Mouse (Mus musculus): ENCODE measurements around the gene Cdk19. TPM values are rescaled to one million over a fixed set of nuclear protein-coding genes. Genes with fewer than 3 reads are reported as not detected.

Cdk19 gene
- polyA plus RNA-seq, 1 experiment from 2014 or later = 9.6 TPM

- no peaks in the 10 kb centered on the region for H3K9me3 ChIP-seq (ENCODE audit: control insufficient read depth, low read length)
- no peak for ATAC-seq
- no peak overlapping the region for H3K9ac ChIP-seq (ENCODE audit: low read depth, low read length)
- peaks cover 16% of the 10 kb centered on the region for H3K4me1 ChIP-seq (ENCODE audit: control insufficient read depth, insufficient read depth, low read depth, low read length)
- no peak overlapping the region for H3K4me3 ChIP-seq (ENCODE audit: low read length)
- H3K4me2 ChIP-seq (ENCODE audit: low read length) = no peak overlapping the region
- H3K27ac ChIP-seq (ENCODE audit: low read depth, low read length) = no peak overlapping the region
- no peaks in the 10 kb centered on the region for H3K36me3 ChIP-seq (ENCODE audit: control insufficient read depth, insufficient read depth, low read length)
- no peaks in the 10 kb centered on the region for H3K27me3 ChIP-seq (replicated peaks; ENCODE audit: control insufficient read depth, insufficient read depth, low read length)
- 23% methylated on average over 7 of the region's 7 CpGs for WGBS
These were observed 104.0 kb downstream of the Cdk19 start for GRCm38 (mm10) chr10:40443371-40443770.

GRCm38 (mm10) chr10:40443806-40444357 is 104.5 kb downstream of the Cdk19 start:
- WGBS = 19% methylated on average over 6 of the region's 6 CpGs

GRCm38 (mm10) chr10:40444586-40444985 is 105.2 kb downstream of the Cdk19 start:
- H3K4me1 ChIP-seq (ENCODE audit: control insufficient read depth, insufficient read depth, low read depth, low read length) = peaks cover 16% of the 10 kb centered on the region
- 85% methylated on average over 4 of the region's 4 CpGs for WGBS
- H3K9me3 ChIP-seq (ENCODE audit: control insufficient read depth, low read length) = no peaks in the 10 kb centered on the region
- no peak overlapping the region for H3K4me3 ChIP-seq (ENCODE audit: low read length)
- H3K36me3 ChIP-seq (ENCODE audit: control insufficient read depth, insufficient read depth, low read length) = no peaks in the 10 kb centered on the region
- H3K27me3 ChIP-seq (replicated peaks; ENCODE audit: control insufficient read depth, insufficient read depth, low read length) = no peaks in the 10 kb centered on the region
- no peak overlapping the region for H3K9ac ChIP-seq (ENCODE audit: low read depth, low read length)
- H3K4me2 ChIP-seq (ENCODE audit: low read length) = no peak overlapping the region
- ATAC-seq = no peak
- H3K27ac ChIP-seq (ENCODE audit: low read depth, low read length) = no peak overlapping the region

More at GRCm38 (mm10) chr10:40443806-40444357, 104.5 kb downstream of the Cdk19 start:
- H3K27me3 ChIP-seq (replicated peaks; ENCODE audit: control insufficient read depth, insufficient read depth, low read length) = no peaks in the 10 kb centered on the region
- no peak for ATAC-seq
- H3K4me1 ChIP-seq (ENCODE audit: control insufficient read depth, insufficient read depth, low read depth, low read length) = peaks cover 16% of the 10 kb centered on the region
- no peak overlapping the region for H3K27ac ChIP-seq (ENCODE audit: low read depth, low read length)
- no peaks in the 10 kb centered on the region for H3K9me3 ChIP-seq (ENCODE audit: control insufficient read depth, low read length)
- H3K4me2 ChIP-seq (ENCODE audit: low read length) = no peak overlapping the region
- H3K4me3 ChIP-seq (ENCODE audit: low read length) = no peak overlapping the region
- no peaks in the 10 kb centered on the region for H3K36me3 ChIP-seq (ENCODE audit: control insufficient read depth, insufficient read depth, low read length)
- H3K9ac ChIP-seq (ENCODE audit: low read depth, low read length) = no peak overlapping the region

GRCm38 (mm10) chr10:40446088-40446604 is 106.8 kb downstream of the Cdk19 start:
- Histone ChIP-seq H3K4me1 (ENCODE audit: control insufficient read depth, insufficient read depth, low read depth, low read length) (peaks cover 16% of the 10 kb centered on the region), H3K9ac (ENCODE audit: low read depth, low read length) (no peak overlapping the region), H3K9me3 (ENCODE audit: control insufficient read depth, low read length) (no peaks in the 10 kb centered on the region), H3K36me3 (ENCODE audit: control insufficient read depth, insufficient read depth, low read length) (no peaks in the 10 kb centered on the region), H3K4me3 (ENCODE audit: low read length) (no peak overlapping the region), H3K4me2 (ENCODE audit: low read length) (no peak overlapping the region), H3K27me3 (replicated peaks; ENCODE audit: control insufficient read depth, insufficient read depth, low read length) (no peaks in the 10 kb centered on the region), H3K27ac (ENCODE audit: low read depth, low read length) (peak overlapping the region; percentile 33; the same call in 1 of the 2 replicates)
- 45% methylated on average over 3 of the region's 3 CpGs for WGBS
- peak; percentile 58 for ATAC-seq

- H3K27ac ChIP-seq (ENCODE audit: low read depth, low read length) = no peak overlapping the region
- H3K4me1 ChIP-seq (ENCODE audit: control insufficient read depth, insufficient read depth, low read depth, low read length) = peaks cover 16% of the 10 kb centered on the region
- no peaks in the 10 kb centered on the region for H3K27me3 ChIP-seq (replicated peaks; ENCODE audit: control insufficient read depth, insufficient read depth, low read length)
- 21% methylated on average over 3 of the region's 3 CpGs for WGBS
- no peak overlapping the region for H3K4me2 ChIP-seq (ENCODE audit: low read length)
- peak; percentile 80 for ATAC-seq
- H3K9me3 ChIP-seq (ENCODE audit: control insufficient read depth, low read length) = no peaks in the 10 kb centered on the region
- H3K9ac ChIP-seq (ENCODE audit: low read depth, low read length) = no peak overlapping the region
- H3K4me3 ChIP-seq (ENCODE audit: low read length) = no peak overlapping the region
- H3K36me3 ChIP-seq (ENCODE audit: control insufficient read depth, insufficient read depth, low read length) = no peaks in the 10 kb centered on the region
These were observed 107.3 kb downstream of the Cdk19 start for GRCm38 (mm10) chr10:40446630-40447029.

- Histone ChIP-seq H3K4me1 (ENCODE audit: control insufficient read depth, insufficient read depth, low read depth, low read length) (peaks cover 16% of the 10 kb centered on the region), H3K9ac (ENCODE audit: low read depth, low read length) (no peak overlapping the region), H3K9me3 (ENCODE audit: control insufficient read depth, low read length) (no peaks in the 10 kb centered on the region), H3K4me3 (ENCODE audit: low read length) (no peak overlapping the region), H3K36me3 (ENCODE audit: control insufficient read depth, insufficient read depth, low read length) (no peaks in the 10 kb centered on the region), H3K27ac (ENCODE audit: low read depth, low read length) (0 out of 2 replicates have a peak overlapping the region, but pooled peaks have one; percentile 7), H3K4me2 (ENCODE audit: low read length) (no peak overlapping the region), H3K27me3 (replicated peaks; ENCODE audit: control insufficient read depth, insufficient read depth, low read length) (no peaks in the 10 kb centered on the region)
- WGBS = 45% methylated on average over 3 of the region's 3 CpGs
- no peak for ATAC-seq
These were observed 107.9 kb downstream of the Cdk19 start for GRCm38 (mm10) chr10:40447295-40447694.

GRCm38 (mm10) chr10:40447921-40448320 is 108.6 kb downstream of the Cdk19 start:
- Histone ChIP-seq H3K4me3 (ENCODE audit: low read length) (no peak overlapping the region), H3K4me2 (ENCODE audit: low read length) (no peak overlapping the region), H3K9ac (ENCODE audit: low read depth, low read length) (no peak overlapping the region), H3K9me3 (ENCODE audit: control insufficient read depth, low read length) (no peaks in the 10 kb centered on the region), H3K27me3 (replicated peaks; ENCODE audit: control insufficient read depth, insufficient read depth, low read length) (no peaks in the 10 kb centered on the region), H3K4me1 (ENCODE audit: control insufficient read depth, insufficient read depth, low read depth, low read length) (peaks cover 16% of the 10 kb centered on the region), H3K27ac (ENCODE audit: low read depth, low read length) (peak overlapping the region; percentile 33; the same call in 1 of the 2 replicates), H3K36me3 (ENCODE audit: control insufficient read depth, insufficient read depth, low read length) (no peaks in the 10 kb centered on the region)
- no peak for ATAC-seq
- 44% methylated on average over 5 of the region's 5 CpGs for WGBS

- no peak overlapping the region for H3K4me3 ChIP-seq (ENCODE audit: low read length)
- H3K27me3 ChIP-seq (replicated peaks; ENCODE audit: control insufficient read depth, insufficient read depth, low read length) = no peaks in the 10 kb centered on the region
- no peak overlapping the region for H3K9ac ChIP-seq (ENCODE audit: low read depth, low read length)
- H3K27ac ChIP-seq (ENCODE audit: low read depth, low read length) = no peak overlapping the region
- H3K4me1 ChIP-seq (ENCODE audit: control insufficient read depth, insufficient read depth, low read depth, low read length) = peaks cover 13% of the 10 kb centered on the region
- WGBS = 78% methylated on average over 3 of the region's 3 CpGs
- ATAC-seq = no peak
- H3K36me3 ChIP-seq (ENCODE audit: control insufficient read depth, insufficient read depth, low read length) = no peaks in the 10 kb centered on the region
- H3K4me2 ChIP-seq (ENCODE audit: low read length) = no peak overlapping the region
- no peaks in the 10 kb centered on the region for H3K9me3 ChIP-seq (ENCODE audit: control insufficient read depth, low read length)
These were observed 109.1 kb downstream of the Cdk19 start for GRCm38 (mm10) chr10:40448444-40448843.

GRCm38 (mm10) chr10:40449571-40449970 is 110.2 kb downstream of the Cdk19 start:
- no peaks in the 10 kb centered on the region for H3K36me3 ChIP-seq (ENCODE audit: control insufficient read depth, insufficient read depth, low read length)
- WGBS = 93% methylated on average over 6 of the region's 6 CpGs
- no peaks in the 10 kb centered on the region for H3K27me3 ChIP-seq (replicated peaks; ENCODE audit: control insufficient read depth, insufficient read depth, low read length)
- peaks cover 12% of the 10 kb centered on the region for H3K4me1 ChIP-seq (ENCODE audit: control insufficient read depth, insufficient read depth, low read depth, low read length)
- H3K4me2 ChIP-seq (ENCODE audit: low read length) = no peak overlapping the region
- H3K9ac ChIP-seq (ENCODE audit: low read depth, low read length) = no peak overlapping the region
- no peaks in the 10 kb centered on the region for H3K9me3 ChIP-seq (ENCODE audit: control insufficient read depth, low read length)
- H3K27ac ChIP-seq (ENCODE audit: low read depth, low read length) = no peak overlapping the region
- ATAC-seq = no peak
- H3K4me3 ChIP-seq (ENCODE audit: low read length) = no peak overlapping the region
